Mouse (Mus musculus) midbrain, postnatal 0 days (tissue): ENCODE measurements around the gene App. TPM values are rescaled to one million over a fixed set of nuclear protein-coding genes. Genes with fewer than 3 reads are reported as not detected.
A peak's percentile ranks its signal among the peaks of the same experiment; 100 is the strongest.

Source experiments
- ATAC-seq: fragments of 200-750 bp; cut with Nextera tagmentation; 2 replicates; pipeline ENCODE4 v1.8.0; 2017; ENCODE audit warnings: moderate number of reproducible peaks, mild to moderate bottlenecking, moderate TSS enrichment, moderate library complexity; ENCODE audit not compliant: low FRiP score
- DNase-seq: peaks from one replicate; pipeline ENCODE4 v3.0.0-alpha.2; 2015; ENCODE audit warnings: low spot score
- H3K27ac ChIP-seq: fragments of 300-500 bp; sonication (generic); 2 replicates; pipeline ENCODE4 v1.5.1; 2014; ENCODE audit warnings: low read depth, mild to moderate bottlenecking, low read length, mixed read lengths
- H3K27me3 ChIP-seq: fragments of 300-500 bp; sonication (generic); 2 replicates; pipeline ENCODE4 v1.6.1; 2014; ENCODE audit warnings: low read length, control low read depth, mixed read lengths; ENCODE audit not compliant: insufficient read depth
- H3K36me3 ChIP-seq: fragments of 300-500 bp; sonication (generic); 2 replicates; pipeline ENCODE4 v1.6.1; 2014; ENCODE audit warnings: low read length, control low read depth, mixed read lengths; ENCODE audit not compliant: insufficient read depth
- H3K4me1 ChIP-seq: fragments of 300-500 bp; sonication (generic); 2 replicates; pipeline ENCODE4 v1.6.1; 2014; ENCODE audit warnings: mild to moderate bottlenecking, control low read depth, antibody characterized with exemption, low read length, mixed read lengths; ENCODE audit not compliant: insufficient read depth
- H3K4me2 ChIP-seq: fragments of 300-500 bp; sonication (generic); 2 replicates; pipeline ENCODE4 v1.6.1; 2014; ENCODE audit warnings: low read depth, mild to moderate bottlenecking, low read length, mixed read lengths; ENCODE audit not compliant: poor library complexity, severe bottlenecking
- H3K4me3 ChIP-seq: fragments of 300-500 bp; sonication (generic); 2 replicates; pipeline ENCODE4 v1.5.1; 2014; ENCODE audit warnings: low read depth, mild to moderate bottlenecking, low read length, moderate library complexity
- H3K9ac ChIP-seq: fragments of 300-500 bp; sonication (generic); replicated peaks from 2 replicates; pipeline ENCODE4 v1.6.1; 2014; ENCODE audit warnings: mild to moderate bottlenecking, low read length, moderate library complexity, mixed read lengths; ENCODE audit not compliant: poor library complexity, severe bottlenecking
- H3K9me3 ChIP-seq: fragments of 300-500 bp; sonication (generic); 2 replicates; pipeline ENCODE4 v1.6.1; 2016; ENCODE audit warnings: low read length, control low read depth
- CTCF ChIP-seq: IDR thresholded peaks from 2 replicates; pipeline ENCODE4 v1.5.1; 2016; ENCODE audit warnings: antibody characterized with exemption, mild to moderate bottlenecking
- WGBS: fragments of 180-500 bp; shearing (Covaris S2); extraction: QIAGEN DNeasy Blood & Tissue Kit; methylation state at CpG from one replicate; pipeline ENCODE4 v1.1.7; 2014; 5-methylcytosine and 5-hydroxymethylcytosine counted together
- polyA plus RNA-seq: library from polyadenylated mRNA; unstranded; fragments of >200 nt; fragmentation: Nextera tagmentation; extraction: Ambion mirVana; gene quantifications from 2 replicates; pipeline ENCODE4 v1.2.1, GENCODE M21; 2015
- total RNA-seq: library from RNA; depleted of rRNA; stranded (reverse); fragments of >200 nt; gene quantifications from 2 replicates; pipeline ENCODE4 v1.2.3, GENCODE M21; 2014

Gene App
- total and polyA plus RNA-seq, 2 experiments from 2014 or later: 511 to 597 TPM

DNA sequence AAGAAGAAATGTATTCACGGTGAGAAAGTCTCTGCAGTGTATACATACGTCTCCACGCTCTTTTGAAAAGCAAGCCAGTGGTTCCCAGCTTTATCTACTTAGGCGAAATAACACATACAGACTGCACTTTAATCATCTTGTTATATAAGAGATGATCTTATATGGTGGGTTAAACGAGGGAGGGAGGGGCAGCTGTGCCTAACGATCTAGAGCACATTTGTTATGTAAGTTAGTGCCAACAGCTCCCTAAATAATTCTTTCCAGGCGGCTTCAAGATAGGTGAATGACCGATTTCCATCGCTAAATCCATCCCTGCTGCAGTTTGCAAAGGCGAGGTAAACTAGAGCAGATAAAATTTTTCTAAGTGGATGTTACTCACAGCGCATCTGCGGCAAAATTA is 210.0 kb downstream of the App start:
- TF ChIP-seq CTCF: no peak
- no peak for DNase-seq
- H3K27ac ChIP-seq: no peak overlapping the region
- WGBS: 84% methylated on average over 12 of the region's 12 CpGs
- no peak overlapping the region for H3K9ac ChIP-seq
- H3K4me3 ChIP-seq: no peak overlapping the region
- no peaks in the 10 kb centered on the region for H3K9me3 ChIP-seq
- ATAC-seq: no peak
- no peak overlapping the region for H3K4me2 ChIP-seq
- peaks cover 25% of the 10 kb centered on the region for H3K36me3 ChIP-seq
- H3K27me3 ChIP-seq: no peaks in the 10 kb centered on the region
- no peaks in the 10 kb centered on the region for H3K4me1 ChIP-seq

DNA sequence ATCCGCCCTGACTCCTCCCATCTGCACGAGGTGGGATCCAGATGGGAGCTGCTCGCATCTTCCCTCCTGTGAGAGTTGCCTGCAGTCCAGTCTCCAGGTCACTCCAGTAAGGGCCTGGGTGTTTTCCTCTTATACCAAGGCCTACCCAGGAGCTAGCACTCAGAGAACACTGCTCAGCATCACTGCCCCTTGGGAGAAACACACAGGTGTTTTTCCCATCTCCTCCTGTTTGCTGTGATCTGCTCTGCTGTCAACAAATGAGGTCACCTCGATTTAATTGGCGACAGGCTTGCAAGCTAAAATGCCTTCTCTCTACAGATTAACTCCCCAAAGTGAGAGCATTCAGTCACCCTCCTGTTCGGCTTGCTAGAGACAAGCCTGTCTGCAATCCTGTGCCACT is 216.3 kb downstream of the App start:
- H3K36me3 ChIP-seq: peaks cover 25% of the 10 kb centered on the region
- 0 out of 2 replicates have a peak overlapping the region, but pooled peaks have one; percentile 13 for H3K27ac ChIP-seq
- H3K4me2 ChIP-seq: no peak overlapping the region
- no peak overlapping the region for H3K9ac ChIP-seq
- 59% methylated on average over 6 of the region's 6 CpGs for WGBS
- ATAC-seq (no peak), DNase-seq (no peak)
- no peaks in the 10 kb centered on the region for H3K27me3 ChIP-seq
- peaks cover 4% of the 10 kb centered on the region; the same call in 1 of the 2 replicates for H3K4me1 ChIP-seq
- TF ChIP-seq CTCF: no peak
- no peaks in the 10 kb centered on the region for H3K9me3 ChIP-seq
- H3K4me3 ChIP-seq: no peak overlapping the region

DNA sequence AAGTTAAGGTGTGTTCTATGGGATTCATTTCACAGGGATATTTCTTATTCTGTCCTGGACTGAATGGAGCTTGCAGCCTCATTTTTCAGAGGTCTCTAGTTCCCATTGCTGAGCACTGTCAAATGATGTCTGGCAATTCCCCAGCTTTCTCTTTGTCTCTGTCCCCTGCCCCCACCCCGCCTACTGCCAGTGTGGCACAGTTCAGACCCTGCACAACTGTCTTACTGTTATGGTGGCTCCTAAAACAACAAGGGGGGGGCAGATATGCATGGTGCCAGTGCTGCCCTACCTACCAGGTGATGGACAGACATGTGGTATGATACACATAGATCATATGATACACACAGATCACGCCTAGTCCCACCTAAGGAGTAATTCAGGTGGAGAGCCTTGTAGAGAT is 216.9 kb downstream of the App start:
- 90% methylated on average over 2 of the region's 2 CpGs for WGBS
- no peaks in the 10 kb centered on the region for H3K9me3 ChIP-seq
- H3K4me2 ChIP-seq: no peak overlapping the region
- H3K36me3 ChIP-seq: peaks cover 26% of the 10 kb centered on the region
- peaks cover 4% of the 10 kb centered on the region; the same call in 1 of the 2 replicates for H3K4me1 ChIP-seq
- 0 out of 2 replicates have a peak, but pooled peaks have one; percentile 21 for ATAC-seq
- H3K4me3 ChIP-seq: no peak overlapping the region
- DNase-seq: no peak
- no peaks in the 10 kb centered on the region for H3K27me3 ChIP-seq
- 0 out of 2 replicates have a peak overlapping the region, but pooled peaks have one; percentile 13 for H3K27ac ChIP-seq
- no peak for TF ChIP-seq CTCF
- no peak overlapping the region for H3K9ac ChIP-seq

DNA sequence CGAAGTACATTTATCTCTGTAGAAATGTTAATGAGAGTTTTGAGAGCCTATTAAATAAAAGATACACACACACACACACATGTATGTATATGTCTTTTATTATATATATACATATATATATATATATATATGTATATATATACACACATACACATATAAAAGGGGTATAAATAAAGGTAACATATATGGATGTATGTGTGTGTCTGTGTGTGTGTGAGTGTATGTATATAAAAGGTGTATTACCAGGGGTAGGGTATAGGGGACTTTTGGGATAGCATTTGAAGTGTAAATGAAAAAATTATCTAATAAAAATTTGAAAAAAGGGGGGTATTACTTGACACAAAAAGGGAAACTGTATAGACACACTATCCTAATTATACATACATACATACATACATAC is 217.7 kb downstream of the App start:
- Histone ChIP-seq H3K27ac (no peak overlapping the region), H3K9me3 (no peaks in the 10 kb centered on the region), H3K9ac (no peak overlapping the region), H3K36me3 (peaks cover 17% of the 10 kb centered on the region), H3K4me3 (no peak overlapping the region), H3K27me3 (no peaks in the 10 kb centered on the region), H3K4me2 (no peak overlapping the region), H3K4me1 (peaks cover 4% of the 10 kb centered on the region; the same call in 1 of the 2 replicates)
- ATAC-seq (no peak), DNase-seq (no peak)
- TF ChIP-seq CTCF: no peak
- 45% methylated on average over 1 of the region's 1 CpGs for WGBS

DNA sequence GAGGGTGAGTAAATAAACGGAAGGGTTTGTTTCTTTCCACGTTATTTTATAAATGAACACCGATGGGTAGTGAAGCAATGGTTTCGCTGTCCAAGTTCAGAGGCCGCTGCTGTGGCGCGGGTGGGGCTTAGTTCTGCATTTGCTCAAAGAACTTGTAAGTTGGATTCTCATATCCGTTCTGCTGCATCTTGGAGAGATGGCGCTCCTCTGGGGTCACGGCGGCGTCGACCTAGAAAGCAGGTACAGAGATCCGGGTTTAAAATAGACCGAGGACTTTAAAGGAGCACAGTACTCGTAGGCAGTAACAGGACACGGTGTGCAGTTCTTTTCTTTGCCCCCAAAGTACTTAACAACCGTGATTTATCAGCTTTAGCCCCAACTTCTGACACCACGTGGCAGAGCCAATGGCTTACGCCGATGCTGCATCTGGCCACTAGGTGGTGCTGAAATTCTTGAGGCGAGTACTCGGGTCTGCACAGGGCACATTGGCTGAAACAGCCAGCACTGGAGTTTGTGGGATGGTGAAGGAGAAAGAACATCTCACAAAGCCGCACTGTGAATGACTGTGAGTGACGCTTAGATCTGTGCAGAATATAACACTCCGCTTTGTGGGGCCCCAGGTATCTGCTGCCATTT is 218.2 kb downstream of the App start:
- H3K27ac ChIP-seq: no peak overlapping the region
- peak; percentile 93 for DNase-seq
- ATAC-seq: peak; percentile 89
- no peaks in the 10 kb centered on the region for H3K9me3 ChIP-seq
- no peak overlapping the region for H3K9ac ChIP-seq
- H3K36me3 ChIP-seq: peaks cover 16% of the 10 kb centered on the region
- H3K4me2 ChIP-seq: no peak overlapping the region
- H3K4me3 ChIP-seq: no peak overlapping the region
- no peaks in the 10 kb centered on the region for H3K27me3 ChIP-seq
- TF ChIP-seq CTCF: peak; percentile 99
- H3K4me1 ChIP-seq: peaks cover 4% of the 10 kb centered on the region; the same call in 1 of the 2 replicates
- WGBS: 26% methylated on average over 26 of the region's 26 CpGs

DNA sequence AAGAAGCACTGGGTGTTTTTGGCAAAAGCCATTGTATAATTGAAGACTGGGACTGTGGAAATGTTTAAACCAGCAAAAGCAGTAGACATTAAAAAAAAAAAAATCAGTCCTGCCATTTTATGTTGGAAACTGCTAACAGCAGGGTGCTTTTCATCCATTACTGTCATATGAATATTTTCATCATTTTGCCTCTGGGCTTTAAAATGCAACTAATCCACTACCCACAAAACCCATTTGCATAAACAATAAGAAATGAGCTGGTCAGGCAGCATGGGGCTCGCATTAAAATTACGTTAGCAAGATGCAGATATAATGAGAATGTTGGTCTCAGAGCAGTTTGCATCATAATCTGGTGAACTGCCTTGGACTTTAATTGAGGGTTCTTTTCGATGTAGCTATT is 242.5 kb downstream of the App start:
- peak; percentile 2 for DNase-seq
- no peak overlapping the region for H3K27ac ChIP-seq
- no peak overlapping the region for H3K4me2 ChIP-seq
- 27% methylated on average over 3 of the region's 3 CpGs for WGBS
- no peak overlapping the region for H3K4me3 ChIP-seq
- no peaks in the 10 kb centered on the region for H3K4me1 ChIP-seq
- ATAC-seq: no peak
- H3K36me3 ChIP-seq: no peaks in the 10 kb centered on the region
- no peaks in the 10 kb centered on the region for H3K9me3 ChIP-seq
- no peak overlapping the region for H3K9ac ChIP-seq
- TF ChIP-seq CTCF: no peak
- no peaks in the 10 kb centered on the region for H3K27me3 ChIP-seq
